Comparison of ENCODE assay signal across 15 mouse cellular contexts in genomic region chr4:135523939-135524338, GRCm38 (mm10). TPM values are rescaled to one million over a fixed set of nuclear protein-coding genes. Genes with fewer than 3 reads are reported as not detected.
A peak's percentile ranks its signal among the peaks of the same experiment; 100 is the strongest.
DNase-seq lines count a peak whose midpoint lies in the region; ATAC-seq and TF ChIP-seq lines count a peak whose summit lies in the region.
"Had no signal": no experiment of that assay in that cellular context is flagged by ENCODE, and none has a peak within 500 bp of the region (broad histone marks: within the 10 kb centered on the region; RNA-seq: fewer than 3 reads in every experiment).

No protein-coding gene starts in this region.

- no peaks in the 10 kb centered on the region for H3K9me3 ChIP-seq in forebrain, embryonic 11.5 days (ENCODE audit: control insufficient read depth, low read length)
- no peaks in the 10 kb centered on the region for H3K9me3 ChIP-seq in forebrain, embryonic 15.5 days
- no peaks in the 10 kb centered on the region for H3K9me3 ChIP-seq in lung, embryonic 16.5 days (ENCODE audit: control insufficient read depth, low read length)
- no peaks in the 10 kb centered on the region for H3K9me3 ChIP-seq in limb, embryonic 14.5 days (ENCODE audit: control insufficient read depth, low read length)
- H3K9me3 ChIP-seq: embryonic facial prominence, embryonic 12.5 days; liver, embryonic 13.5 days had no signal

- WGBS in forebrain, embryonic 11.5 days = 2% methylated on average over 7 of the region's 7 CpGs
- 2% methylated on average over 7 of the region's 7 CpGs for WGBS in forebrain, embryonic 15.5 days
- WGBS in lung, embryonic 16.5 days = 16% methylated on average over 6 of the region's 7 CpGs
- 14% methylated on average over 3 of the region's 7 CpGs for WGBS in limb, embryonic 14.5 days

- H3K4me3 ChIP-seq in forebrain, embryonic 11.5 days (ENCODE audit: low read depth, low read length) = no peak overlapping the region
- no peak overlapping the region for H3K4me3 ChIP-seq in forebrain, embryonic 15.5 days
- H3K4me3 ChIP-seq in lung, embryonic 16.5 days (ENCODE audit: low read length) = no peak overlapping the region
- H3K4me3 ChIP-seq in limb, embryonic 14.5 days (replicated peaks; ENCODE audit: low read length) = no peak overlapping the region
- H3K4me3 ChIP-seq: embryonic facial prominence, embryonic 12.5 days; liver, embryonic 13.5 days had no signal

- no peak overlapping the region for H3K4me2 ChIP-seq in forebrain, embryonic 11.5 days (ENCODE audit: low read depth, low read length, severe bottlenecking)
- H3K4me2 ChIP-seq in forebrain, embryonic 15.5 days (replicated peaks) = no peak overlapping the region
- no peak overlapping the region for H3K4me2 ChIP-seq in lung, embryonic 16.5 days (ENCODE audit: low read depth, low read length)
- no peak overlapping the region for H3K4me2 ChIP-seq in limb, embryonic 14.5 days (replicated peaks; ENCODE audit: low read depth, low read length, severe bottlenecking)
- H3K4me2 ChIP-seq: embryonic facial prominence, embryonic 12.5 days; heart, embryonic 11.5 days; liver, embryonic 13.5 days had no signal

- H3K9ac ChIP-seq in forebrain, embryonic 11.5 days (ENCODE audit: low read length) = no peak overlapping the region
- H3K9ac ChIP-seq in forebrain, embryonic 15.5 days (replicated peaks) = no peak overlapping the region
- H3K9ac ChIP-seq in lung, embryonic 16.5 days (ENCODE audit: low read length) = no peak overlapping the region
- H3K9ac ChIP-seq in limb, embryonic 14.5 days (ENCODE audit: low read depth, low read length, severe bottlenecking) = no peak overlapping the region
- H3K9ac ChIP-seq: embryonic facial prominence, embryonic 12.5 days; liver, embryonic 13.5 days had no signal

- DNase-seq in forebrain, embryonic 11.5 days (ENCODE audit: low spot score) = peak; percentile 64
- no peak for DNase-seq in lung, postnatal 14 days
- DNase-seq in limb, embryonic 14.5 days (ENCODE audit: low spot score) = no peak
- peak; percentile 86 for DNase-seq in retina, postnatal 1 day
- DNase-seq in spleen, postnatal 36 days (ENCODE audit: low spot score in 2 of 2) = no peak
- DNase-seq in right cerebral cortex, postnatal 14 days = no peak
- DNase-seq: cerebellum, adult 2 months; gastrocnemius, postnatal 25 days; heart, postnatal 4 days; liver, embryonic 13.5 days had no signal

- H3K36me3 ChIP-seq in forebrain, embryonic 11.5 days (ENCODE audit: control insufficient read depth, insufficient read depth, low read length) = no peaks in the 10 kb centered on the region
- H3K36me3 ChIP-seq in forebrain, embryonic 15.5 days = no peaks in the 10 kb centered on the region
- no peaks in the 10 kb centered on the region for H3K36me3 ChIP-seq in lung, embryonic 16.5 days (ENCODE audit: control insufficient read depth, insufficient read depth, low read length)
- no peaks in the 10 kb centered on the region for H3K36me3 ChIP-seq in limb, embryonic 14.5 days (ENCODE audit: control insufficient read depth, insufficient read depth, low read length)
- H3K36me3 ChIP-seq: embryonic facial prominence, embryonic 12.5 days; liver, embryonic 13.5 days had no signal

- H3K27me3 ChIP-seq in forebrain, embryonic 11.5 days (ENCODE audit: control insufficient read depth, insufficient read depth, low read length) = no peaks in the 10 kb centered on the region; the same call in 1 of the 2 replicates
- H3K27me3 ChIP-seq in forebrain, embryonic 15.5 days = 0 out of 2 replicates have a peak, but pooled peaks cover 4% of the 10 kb centered on the region
- H3K27me3 ChIP-seq in lung, embryonic 16.5 days (ENCODE audit: control insufficient read depth, insufficient read depth, low read depth, low read length) = no peaks in the 10 kb centered on the region
- no peaks in the 10 kb centered on the region for H3K27me3 ChIP-seq in limb, embryonic 14.5 days (ENCODE audit: control insufficient read depth, insufficient read depth, low read length)

- H3K4me1 ChIP-seq in forebrain, embryonic 11.5 days (replicated peaks; ENCODE audit: control insufficient read depth, insufficient read depth, low read length) = peaks cover 16% of the 10 kb centered on the region
- H3K4me1 ChIP-seq in forebrain, embryonic 15.5 days = peaks cover 19% of the 10 kb centered on the region
- peaks cover 15% of the 10 kb centered on the region for H3K4me1 ChIP-seq in lung, embryonic 16.5 days (replicated peaks; ENCODE audit: control insufficient read depth, insufficient read depth, low read length)
- H3K4me1 ChIP-seq in limb, embryonic 14.5 days (ENCODE audit: control insufficient read depth, insufficient read depth, low read length) = 0 out of 2 replicates have a peak, but pooled peaks cover 2% of the 10 kb centered on the region
- H3K4me1 ChIP-seq: liver, embryonic 13.5 days had no signal

- H3K27ac ChIP-seq in forebrain, embryonic 11.5 days (ENCODE audit: low read depth, low read length) = peak overlapping the region; percentile 65; the same call in 1 of the 2 replicates
- no peak overlapping the region for H3K27ac ChIP-seq in forebrain, embryonic 15.5 days (replicated peaks)
- peak overlapping the region; percentile 72 for H3K27ac ChIP-seq in lung, embryonic 16.5 days (ENCODE audit: low read length)
- 0 out of 2 replicates have a peak overlapping the region, but pooled peaks have one; percentile 33 for H3K27ac ChIP-seq in limb, embryonic 14.5 days (replicated peaks; ENCODE audit: low read depth, low read length)
- H3K27ac ChIP-seq: embryonic facial prominence, embryonic 12.5 days; liver, embryonic 13.5 days; macrophage had no signal

- no peak for TF ChIP-seq POLR2A in limb, embryonic 14.5 days (IDR thresholded peaks at IDR 0.05; ENCODE audit: borderline replicate concordance, extremely low read depth, insufficient read depth, insufficient read length)

- ATAC-seq in forebrain, embryonic 11.5 days (replicated peaks; ENCODE audit: low FRiP score) = peak; percentile 71; the same call in 1 of the 2 replicates
- ATAC-seq in forebrain, embryonic 15.5 days (replicated peaks) = no peak
- peak; percentile 18; the same call in 1 of the 2 replicates for ATAC-seq in lung, embryonic 16.5 days (ENCODE audit: low read depth)
- no peak for ATAC-seq in limb, embryonic 14.5 days (ENCODE audit: low FRiP score, low read depth)

RNA-seq across cellular contexts. Expression of gene Nipal3, which starts 29.1 kb away (rescaled TPM):
- 3.0 and 3.2 TPM in 2 replicates for polyA plus RNA-seq in forebrain, embryonic 11.5 days (2014; fragmentation: Nextera tagmentation; extraction: Ambion mirVana)
- polyA plus RNA-seq in forebrain, embryonic 15.5 days (2015; fragmentation: Nextera tagmentation; extraction: Ambion mirVana) = 4.3 and 6.6 TPM in 2 replicates
- 4.8 and 6.0 TPM in 2 replicates for polyA plus RNA-seq in lung, embryonic 16.5 days (2015; fragmentation: Nextera tagmentation; extraction: Ambion mirVana)
- 4.7 and 6.3 TPM in 2 replicates for polyA plus RNA-seq in limb, embryonic 14.5 days (2012; rRNA removed)
- polyA plus RNA-seq in limb, embryonic 14.5 days (2014; fragmentation: Nextera tagmentation; extraction: Ambion mirVana) = 1.4 and 2.6 TPM in 2 replicates

RNA-seq across cellular contexts. Expression of gene Stpg1, which starts 29.3 kb away (rescaled TPM):
- polyA plus RNA-seq in forebrain, embryonic 11.5 days (2014; fragmentation: Nextera tagmentation; extraction: Ambion mirVana) = 0.35 and 0.44 TPM in 2 replicates
- 0.18 TPM in 1 of 2 replicates, not detected in the other for polyA plus RNA-seq in forebrain, embryonic 15.5 days (2015; fragmentation: Nextera tagmentation; extraction: Ambion mirVana)
- 0.77 and 1.4 TPM in 2 replicates for polyA plus RNA-seq in lung, embryonic 16.5 days (2015; fragmentation: Nextera tagmentation; extraction: Ambion mirVana)
- 0.18 and 0.20 TPM in 2 replicates for polyA plus RNA-seq in limb, embryonic 14.5 days (2012; rRNA removed)
- 0.15 TPM in 1 of 2 replicates, not detected in the other for polyA plus RNA-seq in limb, embryonic 14.5 days (2014; fragmentation: Nextera tagmentation; extraction: Ambion mirVana)
- polyA plus RNA-seq: liver, embryonic 13.5 days had no signal

RNA-seq across cellular contexts. Expression of gene Grhl3, which starts 49.5 kb away (rescaled TPM):
- polyA plus RNA-seq in forebrain, embryonic 11.5 days (2014; fragmentation: Nextera tagmentation; extraction: Ambion mirVana) = 3.9 and 4.5 TPM in 2 replicates
- polyA plus RNA-seq in forebrain, embryonic 15.5 days (2015; fragmentation: Nextera tagmentation; extraction: Ambion mirVana) = 0.53 and 0.69 TPM in 2 replicates
- 3.8 and 4.7 TPM in 2 replicates for polyA plus RNA-seq in lung, embryonic 16.5 days (2015; fragmentation: Nextera tagmentation; extraction: Ambion mirVana)
- 17.2 and 20.6 TPM in 2 replicates for polyA plus RNA-seq in limb, embryonic 14.5 days (2012; rRNA removed)
- polyA plus RNA-seq in limb, embryonic 14.5 days (2014; fragmentation: Nextera tagmentation; extraction: Ambion mirVana) = 44.4 and 46.2 TPM in 2 replicates
- polyA plus RNA-seq: macrophage had no signal

Comparison
In these comparisons a context has a peak if more than half of its experiments do, and no peak if none do; other contexts are left out.
1. ATAC-seq: peak in forebrain, embryonic 11.5 days (single experiment) and lung, embryonic 16.5 days (single experiment); none in forebrain, embryonic 15.5 days (single experiment) and limb, embryonic 14.5 days (single experiment).
2. DNase-seq: peak in forebrain, embryonic 11.5 days (single experiment) and retina, postnatal 1 day (single experiment); none in lung, postnatal 14 days (single experiment), limb, embryonic 14.5 days (single experiment), spleen, postnatal 36 days (0 of 2) and right cerebral cortex, postnatal 14 days (single experiment).